Comparison of ENCODE assay signal across 1 mouse cellular context in genomic region chr16:49939376-49939775, GRCm38 (mm10).
A peak's percentile ranks its signal among the peaks of the same experiment; 100 is the strongest.
TF ChIP-seq lines count a peak whose summit lies in the region.

No protein-coding gene starts in this region.

TF ChIP-seq in CH12.LX, 34 proteins besides CTCF, POLR2A, EP300 and RAD21 (continued from another document):
- TF ChIP-seq CHD1 (IDR thresholded peaks at IDR 0.05; ENCODE audit: low read depth, low read length) (peak; percentile 77; the same call in 1 of the 2 replicates), POLR2AphosphoS2 (IDR thresholded peaks at IDR 0.05; ENCODE audit: low read depth, low read length) (no peak), ZC3H11A (IDR thresholded peaks at IDR 0.05; ENCODE audit: low read depth, low read length) (no peak), ZKSCAN1 (IDR thresholded peaks at IDR 0.05; ENCODE audit: borderline replicate concordance, low read depth, low read length) (no peak), SMC3 (IDR thresholded peaks at IDR 0.05; ENCODE audit: low read depth, low read length) (no peak), MEF2A (IDR thresholded peaks at IDR 0.05; ENCODE audit: borderline replicate concordance, low read depth, low read length) (no peak), SIN3A (IDR thresholded peaks at IDR 0.05; ENCODE audit: low read length) (no peak), ZMIZ1 (IDR thresholded peaks at IDR 0.05; ENCODE audit: low read depth, low read length) (no peak), HCFC1 (IDR thresholded peaks at IDR 0.05; ENCODE audit: low read depth, low read length) (no peak), MAX (IDR thresholded peaks at IDR 0.05; ENCODE audit: low read length) (0 out of 2 replicates have a peak, but pooled peaks have one; percentile 23)
